ENCODE assay signal across 23 mouse cellular contexts in genomic region chr16:18068653-18069376, GRCm38 (mm10). TPM values are rescaled to one million over a fixed set of nuclear protein-coding genes. Genes with fewer than 3 reads are reported as not detected.
DNase-seq lines count a peak whose midpoint lies in the region; ATAC-seq and TF ChIP-seq lines count a peak whose summit lies in the region.
"Had no signal": no experiment of that assay in that cellular context is flagged by ENCODE, and none has a peak within 500 bp of the region (broad histone marks: within the 10 kb centered on the region; RNA-seq: fewer than 3 reads in every experiment).

No protein-coding gene starts in this region.

- 91% methylated on average over 8 of the region's 8 CpGs for WGBS in hindbrain, embryonic 12.5 days
- 90% methylated on average over 8 of the region's 8 CpGs for WGBS in hindbrain, embryonic 16.5 days
- WGBS in kidney, adult 2 months: 74% methylated on average over 8 of the region's 8 CpGs
- 79% methylated on average over 8 of the region's 8 CpGs for WGBS in neural tube, embryonic 12.5 days
- WGBS in small intestine, adult 2 months: 32% methylated on average over 8 of the region's 8 CpGs

- H3K4me3 ChIP-seq in hindbrain, embryonic 12.5 days: no peak overlapping the region
- H3K4me3 ChIP-seq in hindbrain, embryonic 16.5 days (ENCODE audit: low read length): no peak overlapping the region
- H3K4me3 ChIP-seq in kidney, adult 2 months (ENCODE audit: insufficient read depth, low read depth, low read length): no peak overlapping the region
- H3K4me3 ChIP-seq in neural tube, embryonic 12.5 days: 0 out of 2 replicates have a peak overlapping the region, but pooled peaks have one; percentile 3
- H3K4me3 ChIP-seq in small intestine, adult 2 months (ENCODE audit: low read depth, low read length): peak overlapping the region; percentile 5; the same call in 1 of the 2 replicates
- H3K4me3 ChIP-seq: embryonic facial prominence, embryonic 15.5 days; heart, embryonic 12.5 days; layer of hippocampus, adult 2 months; limb, embryonic 12.5 days had no signal

- peaks cover 55% of the 10 kb centered on the region for H3K36me3 ChIP-seq in hindbrain, embryonic 12.5 days
- H3K36me3 ChIP-seq in hindbrain, embryonic 16.5 days (ENCODE audit: control insufficient read depth, insufficient read depth, low read length): peaks cover 17% of the 10 kb centered on the region
- H3K36me3 ChIP-seq in kidney, adult 2 months (ENCODE audit: control insufficient read depth, insufficient read depth, low read length): no peaks in the 10 kb centered on the region; the same call in 1 of the 2 replicates
- H3K36me3 ChIP-seq in neural tube, embryonic 12.5 days: peaks cover 48% of the 10 kb centered on the region
- H3K36me3 ChIP-seq in small intestine, adult 2 months (ENCODE audit: control insufficient read depth, insufficient read depth, low read length): peaks cover 22% of the 10 kb centered on the region

- H3K9ac ChIP-seq in hindbrain, embryonic 12.5 days: peak overlapping the region; percentile 14
- no peak overlapping the region for H3K9ac ChIP-seq in hindbrain, embryonic 16.5 days (ENCODE audit: low read depth, low read length)
- 0 out of 2 replicates have a peak overlapping the region, but pooled peaks have one; percentile 26 for H3K9ac ChIP-seq in neural tube, embryonic 12.5 days
- H3K9ac ChIP-seq: embryonic facial prominence, embryonic 15.5 days; heart, embryonic 12.5 days; limb, embryonic 12.5 days had no signal

- peaks cover 15% of the 10 kb centered on the region for H3K4me1 ChIP-seq in hindbrain, embryonic 12.5 days
- H3K4me1 ChIP-seq in hindbrain, embryonic 16.5 days (ENCODE audit: control insufficient read depth, insufficient read depth, low read depth, low read length): peaks cover 11% of the 10 kb centered on the region
- H3K4me1 ChIP-seq in kidney, adult 2 months (ENCODE audit: control insufficient read depth, insufficient read depth, low read length): peaks cover 2% of the 10 kb centered on the region; the same call in 1 of the 2 replicates
- peaks cover 16% of the 10 kb centered on the region for H3K4me1 ChIP-seq in neural tube, embryonic 12.5 days
- H3K4me1 ChIP-seq in small intestine, adult 2 months (ENCODE audit: control insufficient read depth, insufficient read depth, insufficient read length, low read length): peaks cover 28% of the 10 kb centered on the region

- no peaks in the 10 kb centered on the region for H3K9me3 ChIP-seq in hindbrain, embryonic 12.5 days (replicated peaks)
- H3K9me3 ChIP-seq in hindbrain, embryonic 16.5 days (ENCODE audit: control insufficient read depth, low read length): no peaks in the 10 kb centered on the region
- no peaks in the 10 kb centered on the region for H3K9me3 ChIP-seq in neural tube, embryonic 12.5 days
- H3K9me3 ChIP-seq: embryonic facial prominence, embryonic 10.5 days; embryonic facial prominence, embryonic 15.5 days; heart, embryonic 12.5 days; limb, embryonic 12.5 days had no signal

- no peak overlapping the region for H3K4me2 ChIP-seq in hindbrain, embryonic 12.5 days (replicated peaks)
- no peak overlapping the region for H3K4me2 ChIP-seq in hindbrain, embryonic 16.5 days (ENCODE audit: low read length)
- H3K4me2 ChIP-seq in neural tube, embryonic 12.5 days (replicated peaks): peak overlapping the region; percentile 43
- H3K4me2 ChIP-seq: embryonic facial prominence, embryonic 15.5 days; heart, embryonic 12.5 days; limb, embryonic 12.5 days; liver, embryonic 11.5 days had no signal

- H3K27ac ChIP-seq in hindbrain, embryonic 12.5 days: no peak overlapping the region
- no peak overlapping the region for H3K27ac ChIP-seq in hindbrain, embryonic 16.5 days (ENCODE audit: low read depth, low read length)
- no peak overlapping the region for H3K27ac ChIP-seq in kidney, adult 2 months (ENCODE audit: insufficient read depth, low read depth, low read length)
- H3K27ac ChIP-seq in neural tube, embryonic 12.5 days: no peak overlapping the region
- H3K27ac ChIP-seq in small intestine, adult 2 months (ENCODE audit: insufficient read depth, low read depth, low read length): peak overlapping the region; percentile 85
- H3K27ac ChIP-seq: embryonic facial prominence, embryonic 10.5 days; embryonic facial prominence, embryonic 15.5 days; layer of hippocampus, adult 2 months; left cerebral cortex, adult 2 months; limb, embryonic 12.5 days had no signal

- H3K27me3 ChIP-seq in hindbrain, embryonic 12.5 days: no peaks in the 10 kb centered on the region
- no peaks in the 10 kb centered on the region for H3K27me3 ChIP-seq in hindbrain, embryonic 16.5 days (replicated peaks; ENCODE audit: control insufficient read depth, insufficient read depth, low read length)
- no peaks in the 10 kb centered on the region for H3K27me3 ChIP-seq in kidney, adult 2 months (replicated peaks; ENCODE audit: control insufficient read depth, insufficient read depth, low read length)
- H3K27me3 ChIP-seq in neural tube, embryonic 12.5 days (replicated peaks): no peaks in the 10 kb centered on the region
- no peaks in the 10 kb centered on the region for H3K27me3 ChIP-seq in small intestine, adult 2 months (ENCODE audit: control insufficient read depth, insufficient read depth, low read length)
- H3K27me3 ChIP-seq: embryonic facial prominence, embryonic 15.5 days; heart, embryonic 12.5 days; limb, embryonic 12.5 days had no signal

- no peak for TF ChIP-seq POLR2A in kidney, adult 2 months (IDR thresholded peaks at IDR 0.05; ENCODE audit: low read depth, low read length)
- TF ChIP-seq POLR2A in small intestine, adult 2 months (IDR thresholded peaks at IDR 0.05; ENCODE audit: low read depth, low read length): no peak

- peak; percentile 46 for DNase-seq in kidney, adult 2 months
- DNase-seq in kidney, postnatal 4 days: no peak
- DNase-seq in neural tube, embryonic 10.5 days (ENCODE audit: extremely low spot score, low spot score): no peak
- DNase-seq: adrenal gland, postnatal 25 days; cerebellum, postnatal 25 days; gastrocnemius, postnatal 14 days; heart, postnatal 4 days; lung, postnatal 36 days; midbrain, embryonic 14.5 days; thymus, postnatal 14 days had no signal

- TF ChIP-seq CTCF in kidney, adult 2 months (conservative IDR thresholded peaks at IDR 0.05; ENCODE audit: insufficient read depth, insufficient read length, low read depth, low read length): no peak
- TF ChIP-seq CTCF in small intestine, adult 2 months (IDR thresholded peaks at IDR 0.05; ENCODE audit: extremely low read depth, insufficient read length, insufficient replicate concordance, low read depth, low read length): no peak

- no peak for ATAC-seq in hindbrain, embryonic 12.5 days (ENCODE audit: low FRiP score)
- no peak for ATAC-seq in hindbrain, embryonic 16.5 days
- no peak for ATAC-seq in neural tube, embryonic 12.5 days (ENCODE audit: low FRiP score, low read depth)
- ATAC-seq: CD4-positive, CD25-positive, alpha-beta regulatory T cell, adult 4 months; forebrain, embryonic 14.5 days had no signal

RNA-seq across cellular contexts. Expression of gene Dgcr6, which starts 16.2 kb away (rescaled TPM):
- 132 and 139 TPM in 2 replicates for polyA plus RNA-seq in hindbrain, embryonic 12.5 days (2016; fragmentation: Nextera tagmentation; extraction: Ambion mirVana)
- 145 and 162 TPM in 2 replicates for polyA plus RNA-seq in hindbrain, embryonic 16.5 days (2015; fragmentation: Nextera tagmentation; extraction: Ambion mirVana)
- polyA plus RNA-seq in kidney, adult 2 months (2012; rRNA removed): 135 and 142 TPM in 2 replicates
- 162 and 171 TPM in 2 replicates for polyA plus RNA-seq in neural tube, embryonic 12.5 days (2016; fragmentation: Nextera tagmentation; extraction: Ambion mirVana)
- 50.0 and 147 TPM in 2 replicates for polyA plus RNA-seq in small intestine, adult 2 months (2012; rRNA removed)

RNA-seq across cellular contexts. Expression of gene Prodh, which starts 21.2 kb away (rescaled TPM):
- 5.9 and 7.0 TPM in 2 replicates for polyA plus RNA-seq in hindbrain, embryonic 12.5 days (2016; fragmentation: Nextera tagmentation; extraction: Ambion mirVana)
- polyA plus RNA-seq in hindbrain, embryonic 16.5 days (2015; fragmentation: Nextera tagmentation; extraction: Ambion mirVana): 5.7 and 6.8 TPM in 2 replicates
- polyA plus RNA-seq in kidney, adult 2 months (2012; rRNA removed): 397 and 415 TPM in 2 replicates
- 6.3 and 7.1 TPM in 2 replicates for polyA plus RNA-seq in neural tube, embryonic 12.5 days (2016; fragmentation: Nextera tagmentation; extraction: Ambion mirVana)
- 26.1 and 89.7 TPM in 2 replicates for polyA plus RNA-seq in small intestine, adult 2 months (2012; rRNA removed)

RNA-seq across cellular contexts. Expression of gene Rtn4r, which starts 58.6 kb away (rescaled TPM):
- 7.8 and 8.0 TPM in 2 replicates for polyA plus RNA-seq in hindbrain, embryonic 12.5 days (2016; fragmentation: Nextera tagmentation; extraction: Ambion mirVana)
- polyA plus RNA-seq in hindbrain, embryonic 16.5 days (2015; fragmentation: Nextera tagmentation; extraction: Ambion mirVana): 15.6 and 24.3 TPM in 2 replicates
- polyA plus RNA-seq in kidney, adult 2 months (2012; rRNA removed): 18.9 and 26.7 TPM in 2 replicates
- polyA plus RNA-seq in neural tube, embryonic 12.5 days (2016; fragmentation: Nextera tagmentation; extraction: Ambion mirVana): 15.6 and 16.5 TPM in 2 replicates
- polyA plus RNA-seq in small intestine, adult 2 months (2012; rRNA removed): 8.4 and 21.9 TPM in 2 replicates
- polyA plus RNA-seq: CD4-positive, CD25-positive, alpha-beta regulatory T cell, adult 4 months had no signal

Comparison
In these comparisons a context has a peak if more than half of its experiments do, and no peak if none do; other contexts are left out.
1. H3K4me3 ChIP-seq: peak in neural tube, embryonic 12.5 days (single experiment) and small intestine, adult 2 months (single experiment); none in hindbrain, embryonic 12.5 days (single experiment), hindbrain, embryonic 16.5 days (single experiment) and kidney, adult 2 months (single experiment).